Mouse (Mus musculus): ENCODE measurements at regions not wholly inside any gene's neighbourhood (a gene's known extent, or its start where the extent isn't known, plus 50 kb on each side); places are given as distances from the start of the nearest gene placed in this dataset.

- no peak for DNase-seq
Measured at GRCm38 (mm10) chr3:110366151-110366550, 115.4 kb upstream of the Prmt6 start.

GRCm38 (mm10) chr3:110361900-110362299 is 111.1 kb upstream of the Prmt6 start:
- no peak for DNase-seq

- DNase-seq = no peak
Measured at GRCm38 (mm10) chr3:110356822-110357594, 106.2 kb upstream of the Prmt6 start.

- no peak for DNase-seq
Measured at GRCm38 (mm10) chr3:110353654-110354053, 102.9 kb upstream of the Prmt6 start.

DNA sequence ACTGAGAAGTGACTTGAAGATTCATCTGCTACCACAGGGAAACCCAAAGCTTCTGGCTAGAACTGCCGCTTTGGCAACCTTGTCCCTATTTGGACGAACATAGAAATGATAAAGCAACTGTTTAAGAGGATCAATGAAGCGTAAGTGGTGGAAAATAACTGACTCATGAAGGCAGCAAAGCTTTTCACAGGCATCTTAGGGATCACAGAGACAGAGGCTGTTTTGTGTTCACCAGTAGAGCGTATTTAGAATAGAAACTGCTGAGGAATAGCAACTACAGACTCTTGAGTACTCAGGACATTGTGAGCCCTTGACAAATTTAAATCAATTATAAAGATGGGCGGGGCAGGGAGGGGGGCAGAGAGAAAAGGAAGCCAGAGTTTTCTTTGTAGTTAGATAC is 99.3 kb upstream of the Prmt6 start:
- DNase-seq = no peak

- DNase-seq = no peak
Measured at GRCm38 (mm10) chr3:110349446-110349845, 98.6 kb upstream of the Prmt6 start.

DNA sequence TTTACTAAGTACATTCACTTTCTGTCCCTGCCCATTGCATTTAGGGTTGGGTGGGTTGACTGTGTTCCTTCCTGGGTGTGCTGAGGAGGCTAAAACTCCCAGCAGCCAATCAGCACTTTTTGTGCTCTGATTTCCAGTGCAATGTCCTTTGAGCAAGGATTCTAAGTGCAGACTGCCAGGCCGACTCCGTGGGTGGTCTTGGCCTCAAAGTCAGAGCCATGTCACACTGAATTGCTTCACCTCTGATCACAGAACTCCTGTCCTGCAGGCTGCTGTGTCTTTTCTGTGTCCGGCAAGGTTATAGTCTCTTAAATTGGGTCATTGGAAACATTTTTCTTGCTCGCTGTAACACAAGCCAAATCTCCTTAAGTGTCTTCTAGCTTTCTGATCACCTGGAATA is 94.0 kb upstream of the Prmt6 start:
- peak; percentile 31 to 41 for DNase-seq

DNA sequence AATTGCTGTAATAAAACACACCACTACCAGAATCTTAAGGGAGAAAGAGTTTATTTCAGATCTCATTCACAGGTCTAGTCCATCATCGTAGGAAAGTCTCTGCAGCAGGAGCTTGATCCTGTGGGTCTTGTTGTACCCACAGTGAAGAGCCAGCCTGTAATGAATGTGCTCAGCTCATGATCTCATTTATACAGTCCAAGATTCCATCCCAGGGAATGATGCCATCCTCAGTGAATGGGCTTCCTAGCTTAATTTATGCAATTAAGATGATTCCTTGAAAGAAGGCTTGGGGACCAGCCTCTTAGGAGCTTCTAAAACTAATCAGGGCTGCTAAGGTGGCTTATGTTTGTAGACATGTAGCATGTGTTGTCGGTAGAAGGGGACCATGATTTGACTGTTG is 89.3 kb upstream of the Prmt6 start:
- no peak for DNase-seq

DNA sequence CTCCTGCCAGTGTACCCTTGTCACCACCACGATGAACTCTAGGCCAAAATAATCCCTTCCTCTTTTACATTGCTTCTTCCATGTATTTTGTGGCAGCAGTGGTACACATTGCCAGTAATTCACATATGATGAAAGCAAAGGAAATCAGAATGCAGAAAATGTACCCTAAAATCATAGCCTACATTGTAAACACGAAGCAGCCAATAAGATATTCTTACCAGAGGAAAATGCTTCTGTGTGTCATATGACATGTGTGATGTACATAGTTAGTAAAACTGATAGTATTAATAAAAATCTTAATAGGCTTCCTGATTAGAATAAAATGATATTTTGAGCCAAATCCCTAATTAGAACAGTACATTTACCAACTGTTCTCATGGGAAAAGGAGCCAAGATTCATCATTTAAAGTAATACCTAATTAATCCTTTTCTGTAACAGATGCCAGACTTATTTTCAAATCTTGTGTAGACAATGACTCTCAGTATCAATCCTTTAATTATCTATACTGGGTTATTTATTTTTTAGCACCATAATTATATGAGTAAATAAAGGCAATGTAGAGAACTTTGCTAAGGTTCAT is 88.3 kb upstream of the Prmt6 start:
- no peak for DNase-seq

DNA sequence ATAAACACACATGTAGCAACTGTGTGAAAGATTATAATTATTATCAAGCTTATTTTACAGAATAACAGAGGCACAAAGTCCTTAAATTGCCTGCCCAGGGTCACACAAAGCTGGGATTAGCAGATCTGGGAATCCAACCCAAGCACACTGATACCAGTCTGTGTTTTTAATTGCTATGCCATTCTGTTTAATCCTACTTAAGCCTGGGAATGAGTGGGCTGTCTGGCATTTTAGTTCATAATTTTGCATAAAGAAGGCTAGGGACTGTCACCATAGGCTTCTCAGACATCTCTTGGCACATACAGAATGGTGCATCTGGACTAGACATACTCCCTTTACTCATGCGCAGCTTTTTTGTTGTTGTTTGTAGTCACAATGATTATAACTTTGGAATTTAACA is 78.4 kb upstream of the Prmt6 start:
- DNase-seq = no peak

GRCm38 (mm10) chr3:110310270-110310669 is 59.5 kb upstream of the Prmt6 start:
- no peak for DNase-seq

DNA sequence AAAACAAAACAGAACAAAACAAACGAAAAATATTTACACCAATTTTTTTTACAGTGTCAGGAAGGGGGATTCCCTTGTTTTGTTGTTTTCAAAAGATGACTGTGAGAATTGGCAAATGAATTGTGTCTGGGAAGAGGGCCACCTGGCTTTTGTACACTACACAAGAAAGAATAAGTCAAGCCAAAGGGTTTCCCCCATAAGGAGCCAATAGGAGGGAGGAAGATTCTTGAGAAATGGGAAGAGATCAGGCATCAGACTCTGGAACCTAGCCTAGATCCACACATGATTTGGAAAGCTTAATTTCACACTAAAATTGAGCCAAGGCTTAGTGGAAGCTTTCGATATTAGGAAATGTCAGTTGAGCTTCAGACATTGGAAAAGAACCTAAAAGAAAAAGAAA is 52.4 kb upstream of the Prmt6 start:
- DNase-seq = no peak
